Mouse (Mus musculus): ENCODE data around the gene Fam217a. TPM values are rescaled to one million over a fixed set of nuclear protein-coding genes. Genes with fewer than 3 reads are reported as not detected.
"Not testable (repeated sequence)": the region's sequence is repeated elsewhere in the genome, so short reads cannot be mapped to it uniquely, and the experiment has no call there.

Gene Fam217a
- polyA plus RNA-seq, 1 experiment from 2014 or later: 0.54 TPM

DNA sequence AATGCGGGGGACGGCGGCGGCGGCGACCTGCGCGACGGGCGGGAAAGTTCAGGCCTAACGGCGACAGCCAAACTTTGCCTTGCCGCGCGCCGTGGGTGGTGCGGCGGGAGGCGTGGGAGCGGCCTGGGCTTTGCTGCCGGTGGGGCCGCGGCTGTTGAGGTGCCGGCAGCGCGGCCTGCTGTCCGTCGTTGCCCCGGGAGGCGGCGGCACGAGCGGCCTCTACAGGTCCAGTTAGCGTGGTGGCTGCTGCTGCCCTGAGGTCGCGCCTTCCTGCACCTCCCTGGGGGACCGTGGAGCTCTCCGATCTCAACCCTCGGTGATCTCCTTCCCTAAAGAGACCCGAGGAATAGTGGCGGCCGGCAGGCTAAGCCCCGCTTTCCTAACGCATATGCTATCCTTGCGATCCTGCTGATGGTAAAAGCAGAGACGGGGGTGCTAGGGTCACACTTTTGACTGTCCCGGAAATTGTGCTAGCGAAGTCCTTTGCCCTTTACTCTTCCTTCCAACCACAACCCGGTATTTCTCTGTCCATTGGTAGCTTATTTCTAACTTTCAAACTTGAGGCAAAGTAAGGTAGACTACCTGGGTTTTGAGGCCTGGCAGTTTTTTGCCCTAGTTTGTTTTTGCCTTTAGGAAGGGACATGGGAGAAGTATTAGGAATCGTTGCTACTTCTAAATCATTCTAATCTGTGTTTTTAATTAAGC is 48.2 kb downstream of the Fam217a start:
- Histone ChIP-seq H3K36me3 (ENCODE audit: control insufficient read depth, insufficient read depth, low read length) (no peaks in the 10 kb centered on the region), H3K4me2 (ENCODE audit: low read depth, low read length) (peak overlapping the region; percentile 71), H3K4me1 (ENCODE audit: control insufficient read depth, insufficient read depth, low read length) (peaks cover 16% of the 10 kb centered on the region), H3K9ac (ENCODE audit: low read depth, low read length) (peak overlapping the region; percentile 100), H3K4me3 (ENCODE audit: low read length) (peak overlapping the region; percentile 99), H3K27me3 (replicated peaks; ENCODE audit: control insufficient read depth, insufficient read depth, low read length) (no peaks in the 10 kb centered on the region), H3K27ac (ENCODE audit: low read length) (peak overlapping the region; percentile 99), H3K9me3 (ENCODE audit: control insufficient read depth, low read length) (no peaks in the 10 kb centered on the region)
- ATAC-seq: peak; percentile 63
- WGBS: under 1% methylated on average over 50 of the region's 50 CpGs

DNA sequence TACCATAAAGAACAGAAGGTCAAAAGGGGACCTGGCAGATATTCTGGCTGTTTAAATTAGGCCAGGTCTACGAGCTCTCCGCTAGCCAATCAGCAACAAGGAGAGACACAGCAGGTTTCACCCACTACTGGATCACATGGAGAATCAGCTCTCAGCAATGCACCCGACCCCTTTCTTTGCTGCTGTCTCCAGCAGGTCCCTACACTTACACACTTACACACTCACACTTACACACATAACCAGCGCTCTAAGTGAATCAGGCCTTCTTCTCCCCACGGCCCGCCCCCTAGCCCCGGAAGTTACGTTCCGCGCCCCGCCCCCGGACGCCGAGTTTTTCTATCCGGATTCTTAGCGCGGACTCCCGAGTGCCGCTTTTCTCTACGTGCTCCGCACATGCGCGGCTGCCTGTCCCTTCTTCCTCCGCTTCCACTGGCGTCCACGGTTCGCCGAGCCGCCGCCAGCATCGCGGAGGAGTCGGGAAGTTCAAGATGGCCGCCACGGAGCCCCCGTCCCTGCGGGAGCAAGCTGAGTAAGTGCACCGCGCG is 48.9 kb downstream of the Fam217a start, which contains the start of gene Prpf4b:
Prpf4b (plus strand) TSS at position 137 of the 545 bp plus-strand sequence.
- no peaks in the 10 kb centered on the region for H3K9me3 ChIP-seq (ENCODE audit: control insufficient read depth, low read length)
- peak within 1 kb of the TSS; percentile 99 for H3K4me3 ChIP-seq (ENCODE audit: low read length)
- H3K9ac ChIP-seq (ENCODE audit: low read depth, low read length): peak within 1 kb of the TSS; percentile 100
- peak within 1 kb of the TSS; percentile 71 for H3K4me2 ChIP-seq (ENCODE audit: low read depth, low read length)
- H3K36me3 ChIP-seq (ENCODE audit: control insufficient read depth, insufficient read depth, low read length): no peaks in the 10 kb centered on the region
- under 1% methylated on average over 40 of the region's 40 CpGs for WGBS
- H3K27me3 ChIP-seq (replicated peaks; ENCODE audit: control insufficient read depth, insufficient read depth, low read length): no peaks in the 10 kb centered on the region
- ATAC-seq: peak; percentile 82
- peak within 1 kb of the TSS; percentile 99 for H3K27ac ChIP-seq (ENCODE audit: low read length)
- peaks cover 16% of the 10 kb centered on the region for H3K4me1 ChIP-seq (ENCODE audit: control insufficient read depth, insufficient read depth, low read length)

GRCm38 (mm10) chr13:34874736-34875135 is 49.4 kb downstream of the Fam217a start:
- peak overlapping the region; percentile 100 for H3K9ac ChIP-seq (ENCODE audit: low read depth, low read length)
- not testable (repeated sequence) for H3K27me3 ChIP-seq (replicated peaks; ENCODE audit: control insufficient read depth, insufficient read depth, low read length); H3K9me3 ChIP-seq (ENCODE audit: control insufficient read depth, low read length); H3K36me3 ChIP-seq (ENCODE audit: control insufficient read depth, insufficient read depth, low read length)
- H3K4me1 ChIP-seq (ENCODE audit: control insufficient read depth, insufficient read depth, low read length): peaks cover 16% of the 10 kb centered on the region
- peak; percentile 11; the same call in 1 of the 2 replicates for ATAC-seq
- peak overlapping the region; percentile 71 for H3K4me2 ChIP-seq (ENCODE audit: low read depth, low read length)
- H3K4me3 ChIP-seq (ENCODE audit: low read length): peak overlapping the region; percentile 99
- peak overlapping the region; percentile 99 for H3K27ac ChIP-seq (ENCODE audit: low read length)
- WGBS: 12% methylated on average over 13 of the region's 13 CpGs

GRCm38 (mm10) chr13:34873801-34874681 is 50.1 kb downstream of the Fam217a start:
- H3K4me2 ChIP-seq (ENCODE audit: low read depth, low read length): peak overlapping the region; percentile 71
- peak overlapping the region; percentile 100 for H3K9ac ChIP-seq (ENCODE audit: low read depth, low read length)
- H3K4me1 ChIP-seq (ENCODE audit: control insufficient read depth, insufficient read depth, low read length): peaks cover 16% of the 10 kb centered on the region
- WGBS: 2% methylated on average over 45 of the region's 45 CpGs
- peak overlapping the region; percentile 99 for H3K27ac ChIP-seq (ENCODE audit: low read length)
- no peaks in the 10 kb centered on the region for H3K27me3 ChIP-seq (replicated peaks; ENCODE audit: control insufficient read depth, insufficient read depth, low read length)
- H3K9me3 ChIP-seq (ENCODE audit: control insufficient read depth, low read length): no peaks in the 10 kb centered on the region
- peak; percentile 93 for ATAC-seq
- H3K36me3 ChIP-seq (ENCODE audit: control insufficient read depth, insufficient read depth, low read length): no peaks in the 10 kb centered on the region
- peak overlapping the region; percentile 99 for H3K4me3 ChIP-seq (ENCODE audit: low read length)

GRCm38 (mm10) chr13:34864420-34865169 is 59.5 kb downstream of the Fam217a start:
- no peak; the same call in 1 of the 2 replicates for ATAC-seq
- Histone ChIP-seq H3K36me3 (ENCODE audit: control insufficient read depth, insufficient read depth, low read length) (no peaks in the 10 kb centered on the region), H3K9me3 (ENCODE audit: control insufficient read depth, low read length) (no peaks in the 10 kb centered on the region), H3K4me1 (ENCODE audit: control insufficient read depth, insufficient read depth, low read length) (no peaks in the 10 kb centered on the region), H3K27ac (ENCODE audit: low read length) (no peak overlapping the region), H3K9ac (ENCODE audit: low read depth, low read length) (no peak overlapping the region), H3K4me2 (ENCODE audit: low read depth, low read length) (no peak overlapping the region), H3K27me3 (replicated peaks; ENCODE audit: control insufficient read depth, insufficient read depth, low read length) (no peaks in the 10 kb centered on the region), H3K4me3 (ENCODE audit: low read length) (no peak overlapping the region)
- 45% methylated on average over 7 of the region's 7 CpGs for WGBS

GRCm38 (mm10) chr13:34861166-34861565 is 62.9 kb downstream of the Fam217a start:
- not testable (repeated sequence) for H3K27ac ChIP-seq (ENCODE audit: low read length); ATAC-seq; H3K27me3 ChIP-seq (replicated peaks; ENCODE audit: control insufficient read depth, insufficient read depth, low read length); H3K4me2 ChIP-seq (ENCODE audit: low read depth, low read length); H3K36me3 ChIP-seq (ENCODE audit: control insufficient read depth, insufficient read depth, low read length); H3K4me3 ChIP-seq (ENCODE audit: low read length); H3K9me3 ChIP-seq (ENCODE audit: control insufficient read depth, low read length); H3K9ac ChIP-seq (ENCODE audit: low read depth, low read length); H3K4me1 ChIP-seq (ENCODE audit: control insufficient read depth, insufficient read depth, low read length)
- 42% methylated on average over 7 of the region's 8 CpGs for WGBS

Other genes with a start within 250 kb of the Fam217a start
- not detected in 2 replicates for gene Fam50b, start 189.5 kb downstream of the Fam217a start, polyA plus RNA-seq (2015; fragmentation: Nextera tagmentation; extraction: Ambion mirVana)
- 50.9 and 55.5 TPM in 2 replicates for gene Prpf4b, start 49.0 kb downstream of the Fam217a start, polyA plus RNA-seq (2015; fragmentation: Nextera tagmentation; extraction: Ambion mirVana)
- not detected in 2 replicates for gene 4933417A18Rik, start 99 bp upstream of the Fam217a start, polyA plus RNA-seq (2015; fragmentation: Nextera tagmentation; extraction: Ambion mirVana)
- gene Eci3, start 39.5 kb upstream of the Fam217a start, polyA plus RNA-seq (2015; fragmentation: Nextera tagmentation; extraction: Ambion mirVana): 3.4 and 3.5 TPM in 2 replicates
- 174 and 180 TPM in 2 replicates for gene Eci2, start 102.8 kb upstream of the Fam217a start, polyA plus RNA-seq (2015; fragmentation: Nextera tagmentation; extraction: Ambion mirVana)